Mouse (Mus musculus): ENCODE data around the gene Anpep. TPM values are rescaled to one million over a fixed set of nuclear protein-coding genes. Genes with fewer than 3 reads are reported as not detected.

Gene Anpep
- polyA plus RNA-seq, 1 experiment from 2014 or later = 5.8 TPM

Other genes starting within 250 kb of the Anpep start
- 3.4 and 6.8 TPM in 2 replicates for gene Rhcg, start 243.4 kb downstream of the Anpep start, polyA plus RNA-seq (2015; fragmentation: Nextera tagmentation; extraction: Ambion mirVana)
- gene Ticrr, start 200.9 kb downstream of the Anpep start, polyA plus RNA-seq (2015; fragmentation: Nextera tagmentation; extraction: Ambion mirVana) = 1.7 and 1.8 TPM in 2 replicates
- 1.7 and 2.1 TPM in 2 replicates for gene Kif7, start 145.3 kb downstream of the Anpep start, polyA plus RNA-seq (2015; fragmentation: Nextera tagmentation; extraction: Ambion mirVana)
- not detected in 2 replicates for gene Plin1, start 128.2 kb downstream of the Anpep start, polyA plus RNA-seq (2015; fragmentation: Nextera tagmentation; extraction: Ambion mirVana)
- gene Pex11a, start 117.9 kb downstream of the Anpep start, polyA plus RNA-seq (2015; fragmentation: Nextera tagmentation; extraction: Ambion mirVana) = 11.3 and 12.0 TPM in 2 replicates
- gene Wdr93, start 117.9 kb downstream of the Anpep start, polyA plus RNA-seq (2015; fragmentation: Nextera tagmentation; extraction: Ambion mirVana) = 0.17 TPM in 1 of 2 replicates, not detected in the other
- not detected in 2 replicates for gene Mesp1, start 67.3 kb downstream of the Anpep start, polyA plus RNA-seq (2015; fragmentation: Nextera tagmentation; extraction: Ambion mirVana)
- 0.96 and 1.0 TPM in 2 replicates for gene Mesp2, start 50.3 kb downstream of the Anpep start, polyA plus RNA-seq (2015; fragmentation: Nextera tagmentation; extraction: Ambion mirVana)
- 54.4 and 63.4 TPM in 2 replicates for gene Ap3s2, start 59.6 kb upstream of the Anpep start, polyA plus RNA-seq (2015; fragmentation: Nextera tagmentation; extraction: Ambion mirVana)
- 21.6 and 22.8 TPM in 2 replicates for gene Arpin, start 74.3 kb upstream of the Anpep start, polyA plus RNA-seq (2015; fragmentation: Nextera tagmentation; extraction: Ambion mirVana)
- 15.0 and 18.9 TPM in 2 replicates for gene Zfp710, start 163.8 kb upstream of the Anpep start, polyA plus RNA-seq (2015; fragmentation: Nextera tagmentation; extraction: Ambion mirVana)